ENCODE assay signal across 21 mouse cellular contexts in the genomic region with DNA sequence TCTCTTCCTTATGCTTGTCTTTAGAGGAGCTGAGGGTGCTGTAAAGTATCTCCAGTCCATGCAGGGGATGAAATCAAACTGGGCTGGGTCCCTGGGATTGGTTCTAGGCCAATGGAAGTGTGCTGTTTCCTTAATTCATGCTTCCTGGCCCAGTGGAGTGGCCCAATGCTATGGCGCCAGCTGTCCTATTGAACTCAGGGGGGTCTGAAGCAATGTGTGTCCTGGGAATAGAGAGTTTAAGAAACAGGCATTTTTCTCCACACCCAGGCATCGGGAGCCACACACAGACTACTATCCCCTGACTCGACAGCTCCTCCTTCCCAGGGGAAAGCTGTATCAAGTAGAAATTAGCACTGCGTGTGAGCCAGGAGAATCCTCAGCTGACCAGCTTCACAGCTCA.
DNase-seq lines count a peak whose midpoint lies in the region; ATAC-seq and TF ChIP-seq lines count a peak whose summit lies in the region.
"Had no signal": no experiment of that assay in that cellular context is flagged by ENCODE, and none has a peak within 500 bp of the region (broad histone marks: within the 10 kb centered on the region; RNA-seq: fewer than 3 reads in every experiment).

No protein-coding gene starts in this region.

- peaks cover 3% of the 10 kb centered on the region; the same call in 1 of the 2 replicates for H3K4me1 ChIP-seq in lung, postnatal 0 days (ENCODE audit: insufficient read depth, low read depth, low read length)
- H3K4me1 ChIP-seq in embryonic facial prominence, embryonic 10.5 days: peaks cover 33% of the 10 kb centered on the region

- no peaks in the 10 kb centered on the region for H3K9me3 ChIP-seq in lung, postnatal 0 days (ENCODE audit: low read length)
- H3K9me3 ChIP-seq in embryonic facial prominence, embryonic 10.5 days: no peaks in the 10 kb centered on the region
- H3K9me3 ChIP-seq: embryonic facial prominence, embryonic 15.5 days; forebrain, embryonic 10.5 days; heart, embryonic 10.5 days had no signal

- no peak overlapping the region for H3K9ac ChIP-seq in lung, postnatal 0 days (replicated peaks; ENCODE audit: low read depth)
- H3K9ac ChIP-seq: embryonic facial prominence, embryonic 15.5 days; hindbrain, embryonic 14.5 days had no signal

- no peak for TF ChIP-seq EP300 in lung, postnatal 0 days (IDR thresholded peaks at IDR 0.05)

- DNase-seq in adrenal gland, postnatal 14 days: peak; percentile 30
- DNase-seq in adrenal gland, postnatal 25 days: no peak
- peak; percentile 55 for DNase-seq in lung, postnatal 0 days (ENCODE audit: low spot score)
- DNase-seq in lung, postnatal 36 days: no peak
- no peak for DNase-seq in embryonic facial prominence, embryonic 10.5 days (ENCODE audit: low spot score)
- DNase-seq in skeletal muscle tissue, adult 2 months (ENCODE audit: low read depth, low spot score): peak; percentile 30
- DNase-seq in ovary, postnatal 10 days (ENCODE audit: low spot score): no peak
- no peak for DNase-seq in cerebellum, adult 9-11 months
- DNase-seq: adrenal gland, adult 2 months; cerebellum, adult 11 months; cerebellum, adult 8-10 months; gastrocnemius, postnatal 36 days; heart, adult 11 months had no signal

- no peak overlapping the region for H3K27ac ChIP-seq in lung, postnatal 0 days (ENCODE audit: low read length)
- H3K27ac ChIP-seq in embryonic facial prominence, embryonic 10.5 days (replicated peaks): peak overlapping the region; percentile 54; the same call in 1 of the 2 replicates
- H3K27ac ChIP-seq: embryonic facial prominence, embryonic 15.5 days; heart, embryonic 10.5 days; hindbrain, embryonic 14.5 days had no signal

- no peak for TF ChIP-seq CTCF in lung, postnatal 0 days (IDR thresholded peaks at IDR 0.05)

- H3K4me3 ChIP-seq in lung, postnatal 0 days (ENCODE audit: low read depth, low read length): no peak overlapping the region
- no peak overlapping the region for H3K4me3 ChIP-seq in embryonic facial prominence, embryonic 10.5 days
- H3K4me3 ChIP-seq: embryonic facial prominence, embryonic 15.5 days; erythroblast, embryonic 14.5 days; forebrain, embryonic 10.5 days; heart, embryonic 10.5 days had no signal

- H3K4me2 ChIP-seq in lung, postnatal 0 days (replicated peaks; ENCODE audit: low read depth, low read length): no peak overlapping the region
- H3K4me2 ChIP-seq: embryonic facial prominence, embryonic 15.5 days; hindbrain, embryonic 14.5 days had no signal

- ATAC-seq in lung, postnatal 0 days: peak; percentile 47
- ATAC-seq: activated CD4-positive, CD25-positive, alpha-beta regulatory T cell, adult 4 months; forebrain, embryonic 14.5 days; Patski had no signal

- H3K27me3 ChIP-seq in lung, postnatal 0 days (replicated peaks; ENCODE audit: insufficient read depth, low read length): no peaks in the 10 kb centered on the region
- 0 out of 2 replicates have a peak, but pooled peaks cover 7% of the 10 kb centered on the region for H3K27me3 ChIP-seq in embryonic facial prominence, embryonic 10.5 days (replicated peaks; ENCODE audit: low read depth, poor library complexity, severe bottlenecking)
- H3K27me3 ChIP-seq: embryonic facial prominence, embryonic 15.5 days; Patski had no signal

- 73% methylated on average over 4 of the region's 4 CpGs for WGBS in lung, postnatal 0 days
- 61% methylated on average over 4 of the region's 4 CpGs for WGBS in embryonic facial prominence, embryonic 10.5 days

- no peaks in the 10 kb centered on the region for H3K36me3 ChIP-seq in lung, postnatal 0 days (ENCODE audit: insufficient read depth, low read length)
- no peaks in the 10 kb centered on the region for H3K36me3 ChIP-seq in embryonic facial prominence, embryonic 10.5 days (replicated peaks)
- H3K36me3 ChIP-seq: embryonic facial prominence, embryonic 15.5 days; forebrain, embryonic 10.5 days; heart, embryonic 10.5 days had no signal

Comparison
In these comparisons a context has a peak if more than half of its experiments do, and no peak if none do; other contexts are left out.
1. DNase-seq: peak in adrenal gland, postnatal 14 days (single experiment), lung, postnatal 0 days (single experiment) and skeletal muscle tissue, adult 2 months (single experiment); none in adrenal gland, postnatal 25 days (single experiment), lung, postnatal 36 days (single experiment), embryonic facial prominence, embryonic 10.5 days (single experiment), ovary, postnatal 10 days (single experiment) and cerebellum, adult 9-11 months (single experiment).